Mouse (Mus musculus): ENCODE measurements around the gene Vmn1r200. TPM values are rescaled to one million over a fixed set of nuclear protein-coding genes. Genes with fewer than 3 reads are reported as not detected.
"Not testable (repeated sequence)": the region's sequence is repeated elsewhere in the genome, so short reads cannot be mapped to it uniquely, and the experiment has no call there.

The Vmn1r200 gene
- not detected in 2 replicates for polyA plus RNA-seq (2015; fragmentation: Nextera tagmentation; extraction: Ambion mirVana)

GRCm38 (mm10) chr13:22390073-22390472 is at the start of gene Vmn1r200:
Gene Vmn1r200 (plus strand): TSS chr13:22390373.
- no peak for ATAC-seq
- no peak within 1 kb of the TSS for H3K4me2 ChIP-seq
- H3K4me1 ChIP-seq = no peaks in the 10 kb centered on the region
- no peak within 1 kb of the TSS for H3K27ac ChIP-seq
- H3K9ac ChIP-seq = no peak within 1 kb of the TSS
- no peak within 1 kb of the TSS for H3K4me3 ChIP-seq
- no peaks in the 10 kb centered on the region for H3K27me3 ChIP-seq
- no peaks in the 10 kb centered on the region for H3K9me3 ChIP-seq (replicated peaks)
- WGBS = 15% methylated on average over 3 of the region's 3 CpGs
- H3K36me3 ChIP-seq (ENCODE audit: poor library complexity, severe bottlenecking) = no peaks in the 10 kb centered on the region

GRCm38 (mm10) chr13:22350064-22350463 is 40.1 kb upstream of the Vmn1r200 start, which contains the start of gene Vmn1r198:
Gene Vmn1r198 (plus strand): TSS chr13:22350364.
- Histone ChIP-seq H3K27me3 (no peaks in the 10 kb centered on the region), H3K4me3 (no peak within 1 kb of the TSS), H3K4me2 (no peak within 1 kb of the TSS), H3K9me3 (replicated peaks) (no peaks in the 10 kb centered on the region), H3K9ac (no peak within 1 kb of the TSS), H3K4me1 (no peaks in the 10 kb centered on the region), H3K27ac (no peak within 1 kb of the TSS), H3K36me3 (ENCODE audit: poor library complexity, severe bottlenecking) (no peaks in the 10 kb centered on the region)
- no peak for ATAC-seq
- 79% methylated on average over 1 of the region's 1 CpGs for WGBS

DNA sequence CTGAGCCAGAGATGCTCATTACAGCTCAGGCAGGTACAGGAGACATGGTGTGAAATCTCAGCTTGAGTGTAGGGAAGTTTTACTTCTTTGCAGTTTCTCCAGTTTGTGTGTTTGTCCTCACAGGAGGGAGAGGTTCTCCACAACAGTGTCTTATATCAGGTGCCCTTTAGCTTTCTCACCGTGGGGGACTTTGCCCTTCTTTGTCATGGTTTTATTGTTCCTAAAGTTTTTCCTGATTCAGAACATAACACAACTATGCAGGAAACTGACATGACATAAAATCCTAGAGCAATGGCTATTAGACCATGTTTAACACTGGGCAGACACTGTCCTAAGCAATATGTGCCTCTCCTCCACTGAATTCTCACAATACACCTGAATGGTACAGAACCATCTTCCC is 39.4 kb upstream of the Vmn1r200 start:
- no peaks in the 10 kb centered on the region for H3K36me3 ChIP-seq (ENCODE audit: poor library complexity, severe bottlenecking)
- H3K4me3 ChIP-seq = no peak overlapping the region
- H3K9ac ChIP-seq = no peak overlapping the region
- WGBS = 93% methylated on average over 1 of the region's 1 CpGs
- H3K27me3 ChIP-seq = no peaks in the 10 kb centered on the region
- ATAC-seq = no peak
- no peaks in the 10 kb centered on the region for H3K9me3 ChIP-seq (replicated peaks)
- H3K27ac ChIP-seq = no peak overlapping the region
- H3K4me2 ChIP-seq = no peak overlapping the region
- no peaks in the 10 kb centered on the region for H3K4me1 ChIP-seq

DNA sequence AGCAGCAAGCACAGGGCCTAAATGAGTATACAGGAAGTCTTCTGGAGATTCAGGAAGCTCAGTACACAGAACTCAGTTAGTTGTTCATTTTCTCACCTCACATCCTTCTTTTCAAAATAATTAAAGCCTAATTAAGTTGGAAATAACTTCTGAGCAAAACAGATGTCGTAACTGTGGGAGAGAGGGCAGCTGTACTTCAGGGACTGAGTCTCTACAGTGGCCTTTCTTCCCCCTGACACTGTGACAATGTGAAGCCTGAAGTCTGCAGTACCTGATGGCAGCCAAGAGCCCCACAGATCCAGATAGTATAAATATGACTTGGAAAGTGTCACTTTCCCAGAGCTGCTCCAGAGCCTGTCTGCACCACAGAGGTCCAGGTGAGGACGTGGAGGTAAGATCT is 10.7 kb upstream of the Vmn1r200 start, which contains the start of gene Vmn1r199:
Gene Vmn1r199 (plus strand): TSS at position 301 of the 400 bp plus-strand sequence.
- Histone ChIP-seq H3K9me3 (replicated peaks) (no peaks in the 10 kb centered on the region), H3K27me3 (no peaks in the 10 kb centered on the region), H3K4me2 (no peak within 1 kb of the TSS), H3K36me3 (ENCODE audit: poor library complexity, severe bottlenecking) (no peaks in the 10 kb centered on the region), H3K9ac (no peak within 1 kb of the TSS), H3K4me3 (no peak within 1 kb of the TSS), H3K27ac (no peak within 1 kb of the TSS), H3K4me1 (no peaks in the 10 kb centered on the region)
- no peak for ATAC-seq
- WGBS = 87% methylated on average over 2 of the region's 2 CpGs

- H3K27me3 ChIP-seq; H3K4me3 ChIP-seq; H3K9me3 ChIP-seq (replicated peaks); H3K27ac ChIP-seq; H3K4me1 ChIP-seq; H3K4me2 ChIP-seq; ATAC-seq; H3K36me3 ChIP-seq (ENCODE audit: poor library complexity, severe bottlenecking); H3K9ac ChIP-seq: not testable (repeated sequence)
- WGBS = 86% methylated on average over 3 of the region's 3 CpGs
Measured at GRCm38 (mm10) chr13:22381128-22381527, 9.0 kb upstream of the Vmn1r200 start.

DNA sequence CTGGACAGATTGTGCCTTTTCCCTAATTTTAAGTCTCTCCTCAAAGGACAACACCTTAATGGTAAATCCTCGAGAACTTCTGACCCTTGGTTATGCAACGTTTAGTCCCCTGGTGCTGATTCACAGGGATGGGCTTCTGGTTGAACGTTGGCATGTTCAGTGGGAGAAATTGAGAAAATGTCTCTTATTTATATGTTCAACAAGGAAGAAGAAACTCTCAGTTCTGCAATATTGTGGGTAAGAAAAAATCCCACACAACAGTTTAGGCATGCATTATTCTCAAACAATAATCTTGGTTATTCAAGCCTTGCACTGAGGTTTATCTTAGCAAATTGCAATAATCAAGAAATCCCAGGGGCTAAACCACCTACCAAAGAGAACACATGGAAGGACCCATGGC is 6.8 kb upstream of the Vmn1r200 start:
- no peak overlapping the region for H3K4me2 ChIP-seq
- no peak overlapping the region for H3K27ac ChIP-seq
- H3K9me3 ChIP-seq (replicated peaks) = no peaks in the 10 kb centered on the region
- H3K36me3 ChIP-seq (ENCODE audit: poor library complexity, severe bottlenecking) = no peaks in the 10 kb centered on the region
- no peak overlapping the region for H3K9ac ChIP-seq
- no peaks in the 10 kb centered on the region for H3K4me1 ChIP-seq
- no peak overlapping the region for H3K4me3 ChIP-seq
- no peak for ATAC-seq
- 80% methylated on average over 3 of the region's 3 CpGs for WGBS
- no peaks in the 10 kb centered on the region for H3K27me3 ChIP-seq

GRCm38 (mm10) chr13:22387050-22387449 is 3.1 kb upstream of the Vmn1r200 start:
- ATAC-seq = no peak
- Histone ChIP-seq H3K27me3 (no peaks in the 10 kb centered on the region), H3K9ac (no peak overlapping the region), H3K36me3 (ENCODE audit: poor library complexity, severe bottlenecking) (no peaks in the 10 kb centered on the region), H3K9me3 (replicated peaks) (no peaks in the 10 kb centered on the region), H3K4me3 (no peak overlapping the region), H3K4me1 (no peaks in the 10 kb centered on the region), H3K27ac (no peak overlapping the region), H3K4me2 (no peak overlapping the region)
- WGBS = 94% methylated on average over 1 of the region's 1 CpGs

DNA sequence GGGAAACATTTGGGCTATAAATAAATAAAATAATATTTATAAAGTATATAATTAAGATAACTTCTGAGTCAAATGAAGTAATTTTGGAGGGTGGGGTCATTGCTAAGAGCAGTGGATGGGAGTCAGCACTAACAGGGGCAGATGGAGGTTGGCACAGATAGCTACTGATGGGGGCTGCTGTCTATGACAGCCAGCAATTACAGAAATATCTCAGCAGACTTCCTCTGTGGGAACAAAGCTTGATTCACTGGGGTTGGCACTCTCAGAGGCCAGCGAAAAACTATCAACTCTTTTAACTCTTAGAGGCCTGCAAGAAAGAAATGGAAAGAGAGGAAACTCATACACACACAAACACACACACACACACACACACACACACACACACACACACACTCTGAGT is 12.8 kb downstream of the Vmn1r200 start:
- Histone ChIP-seq H3K4me1 (no peaks in the 10 kb centered on the region), H3K4me3 (no peak overlapping the region), H3K4me2 (no peak overlapping the region), H3K9me3 (replicated peaks) (peaks cover 24% of the 10 kb centered on the region), H3K27ac (no peak overlapping the region), H3K36me3 (ENCODE audit: poor library complexity, severe bottlenecking) (no peaks in the 10 kb centered on the region), H3K9ac (no peak overlapping the region), H3K27me3 (no peaks in the 10 kb centered on the region)
- WGBS = 82% methylated on average over 1 of the region's 1 CpGs
- no peak for ATAC-seq

Other genes with a start within 250 kb of the Vmn1r200 start
- not detected in 2 replicates for gene Vmn1r191, start 206.4 kb upstream of the Vmn1r200 start, polyA plus RNA-seq (2015; fragmentation: Nextera tagmentation; extraction: Ambion mirVana)
- gene Vmn1r192, start 199.2 kb upstream of the Vmn1r200 start, polyA plus RNA-seq (2015; fragmentation: Nextera tagmentation; extraction: Ambion mirVana) = not detected in 2 replicates
- not detected in 2 replicates for gene Vmn1r193, start 167.2 kb upstream of the Vmn1r200 start, polyA plus RNA-seq (2015; fragmentation: Nextera tagmentation; extraction: Ambion mirVana)
- gene Vmn1r194, start 146.2 kb upstream of the Vmn1r200 start, polyA plus RNA-seq (2015; fragmentation: Nextera tagmentation; extraction: Ambion mirVana) = not detected in 2 replicates
- gene Vmn1r195, start 119.9 kb upstream of the Vmn1r200 start, polyA plus RNA-seq (2015; fragmentation: Nextera tagmentation; extraction: Ambion mirVana) = not detected in 2 replicates
- not detected in 2 replicates for gene Vmn1r196, start 100.5 kb upstream of the Vmn1r200 start, polyA plus RNA-seq (2015; fragmentation: Nextera tagmentation; extraction: Ambion mirVana)
- not detected in 2 replicates for gene Vmn1r197, start 65.8 kb upstream of the Vmn1r200 start, polyA plus RNA-seq (2015; fragmentation: Nextera tagmentation; extraction: Ambion mirVana)
- not detected in 2 replicates for gene Vmn1r198, start 40.0 kb upstream of the Vmn1r200 start, polyA plus RNA-seq (2015; fragmentation: Nextera tagmentation; extraction: Ambion mirVana)
- gene Vmn1r199, start 10.6 kb upstream of the Vmn1r200 start, polyA plus RNA-seq (2015; fragmentation: Nextera tagmentation; extraction: Ambion mirVana) = not detected in 2 replicates
- gene Vmn1r201, start 81.5 kb downstream of the Vmn1r200 start, polyA plus RNA-seq (2015; fragmentation: Nextera tagmentation; extraction: Ambion mirVana) = not detected in 2 replicates
- gene Vmn1r202, start 115.0 kb downstream of the Vmn1r200 start, polyA plus RNA-seq (2015; fragmentation: Nextera tagmentation; extraction: Ambion mirVana) = not detected in 2 replicates
- not detected in 2 replicates for gene Vmn1r203, start 127.7 kb downstream of the Vmn1r200 start, polyA plus RNA-seq (2015; fragmentation: Nextera tagmentation; extraction: Ambion mirVana)
- gene Vmn1r204, start 162.8 kb downstream of the Vmn1r200 start, polyA plus RNA-seq (2015; fragmentation: Nextera tagmentation; extraction: Ambion mirVana) = not detected in 2 replicates
- not detected in 2 replicates for gene Vmn1r205, start 202.6 kb downstream of the Vmn1r200 start, polyA plus RNA-seq (2015; fragmentation: Nextera tagmentation; extraction: Ambion mirVana)
- not detected in 2 replicates for gene Vmn1r206, start 233.9 kb downstream of the Vmn1r200 start, polyA plus RNA-seq (2015; fragmentation: Nextera tagmentation; extraction: Ambion mirVana)

All from forebrain, embryonic 13.5 days (tissue).